Mouse (Mus musculus): ENCODE measurements around the gene Fbln2. TPM values are rescaled to one million over a fixed set of nuclear protein-coding genes. Genes with fewer than 3 reads are reported as not detected.

Gene Fbln2
- polyA plus RNA-seq, 1 experiment from 2014 or later: 22.1 TPM

- no peak for ATAC-seq (ENCODE audit: low FRiP score, low TSS enrichment)
- 75% methylated on average over 10 of the region's 10 CpGs for WGBS
- H3K9ac ChIP-seq (ENCODE audit: low read depth, low read length): no peak overlapping the region
- H3K4me3 ChIP-seq (ENCODE audit: low read length): no peak overlapping the region
- no peaks in the 10 kb centered on the region for H3K4me1 ChIP-seq (ENCODE audit: control insufficient read depth, insufficient read depth, low read length)
- no peaks in the 10 kb centered on the region for H3K36me3 ChIP-seq (ENCODE audit: control insufficient read depth, insufficient read depth, low read length)
- no peak overlapping the region for H3K4me2 ChIP-seq (replicated peaks; ENCODE audit: low read depth, low read length)
- H3K9me3 ChIP-seq (ENCODE audit: control insufficient read depth, low read length): no peaks in the 10 kb centered on the region
- no peak overlapping the region for H3K27ac ChIP-seq (ENCODE audit: low read depth, low read length)
- peaks cover 26% of the 10 kb centered on the region for H3K27me3 ChIP-seq (ENCODE audit: control insufficient read depth, insufficient read depth, low read length)
These were observed 78.7 kb downstream of the Fbln2 start for GRCm38 (mm10) chr6:91290937-91291336.

GRCm38 (mm10) chr6:91295431-91295830 lies 83.2 kb downstream of the Fbln2 start:
- no peaks in the 10 kb centered on the region for H3K9me3 ChIP-seq (ENCODE audit: control insufficient read depth, low read length)
- WGBS: 66% methylated on average over 4 of the region's 4 CpGs
- no peak overlapping the region for H3K4me3 ChIP-seq (ENCODE audit: low read length)
- H3K36me3 ChIP-seq (ENCODE audit: control insufficient read depth, insufficient read depth, low read length): no peaks in the 10 kb centered on the region
- H3K9ac ChIP-seq (ENCODE audit: low read depth, low read length): no peak overlapping the region
- H3K27ac ChIP-seq (ENCODE audit: low read depth, low read length): no peak overlapping the region
- ATAC-seq (ENCODE audit: low FRiP score, low TSS enrichment): no peak
- no peaks in the 10 kb centered on the region for H3K27me3 ChIP-seq (ENCODE audit: control insufficient read depth, insufficient read depth, low read length)
- H3K4me1 ChIP-seq (ENCODE audit: control insufficient read depth, insufficient read depth, low read length): no peaks in the 10 kb centered on the region
- H3K4me2 ChIP-seq (replicated peaks; ENCODE audit: low read depth, low read length): no peak overlapping the region

- no peak for ATAC-seq (ENCODE audit: low FRiP score, low TSS enrichment)
- Histone ChIP-seq H3K27me3 (ENCODE audit: control insufficient read depth, insufficient read depth, low read length) (no peaks in the 10 kb centered on the region), H3K9me3 (ENCODE audit: control insufficient read depth, low read length) (no peaks in the 10 kb centered on the region), H3K36me3 (ENCODE audit: control insufficient read depth, insufficient read depth, low read length) (no peaks in the 10 kb centered on the region), H3K4me2 (replicated peaks; ENCODE audit: low read depth, low read length) (no peak overlapping the region), H3K4me3 (ENCODE audit: low read length) (no peak overlapping the region), H3K27ac (ENCODE audit: low read depth, low read length) (no peak overlapping the region), H3K4me1 (ENCODE audit: control insufficient read depth, insufficient read depth, low read length) (no peaks in the 10 kb centered on the region), H3K9ac (ENCODE audit: low read depth, low read length) (no peak overlapping the region)
- 6% methylated on average over 6 of the region's 6 CpGs for WGBS
These were observed 86.6 kb downstream of the Fbln2 start for GRCm38 (mm10) chr6:91298828-91299227.

- Histone ChIP-seq H3K9me3 (ENCODE audit: control insufficient read depth, low read length) (no peaks in the 10 kb centered on the region), H3K9ac (ENCODE audit: low read depth, low read length) (no peak overlapping the region), H3K36me3 (ENCODE audit: control insufficient read depth, insufficient read depth, low read length) (no peaks in the 10 kb centered on the region), H3K4me2 (replicated peaks; ENCODE audit: low read depth, low read length) (no peak overlapping the region), H3K4me1 (ENCODE audit: control insufficient read depth, insufficient read depth, low read length) (no peaks in the 10 kb centered on the region), H3K27me3 (ENCODE audit: control insufficient read depth, insufficient read depth, low read length) (no peaks in the 10 kb centered on the region), H3K4me3 (ENCODE audit: low read length) (no peak overlapping the region), H3K27ac (ENCODE audit: low read depth, low read length) (no peak overlapping the region)
- no peak for ATAC-seq (ENCODE audit: low FRiP score, low TSS enrichment)
- WGBS: 69% methylated on average over 3 of the region's 3 CpGs
These were observed 87.8 kb downstream of the Fbln2 start for GRCm38 (mm10) chr6:91300079-91300478.

GRCm38 (mm10) chr6:91301839-91302238 lies 89.6 kb downstream of the Fbln2 start:
- ATAC-seq (ENCODE audit: low FRiP score, low TSS enrichment): no peak
- no peaks in the 10 kb centered on the region for H3K36me3 ChIP-seq (ENCODE audit: control insufficient read depth, insufficient read depth, low read length)
- H3K4me2 ChIP-seq (replicated peaks; ENCODE audit: low read depth, low read length): no peak overlapping the region
- no peaks in the 10 kb centered on the region for H3K9me3 ChIP-seq (ENCODE audit: control insufficient read depth, low read length)
- H3K27ac ChIP-seq (ENCODE audit: low read depth, low read length): no peak overlapping the region
- H3K4me1 ChIP-seq (ENCODE audit: control insufficient read depth, insufficient read depth, low read length): no peaks in the 10 kb centered on the region
- WGBS: 40% methylated on average over 1 of the region's 1 CpGs
- H3K4me3 ChIP-seq (ENCODE audit: low read length): no peak overlapping the region
- H3K9ac ChIP-seq (ENCODE audit: low read depth, low read length): no peak overlapping the region
- H3K27me3 ChIP-seq (ENCODE audit: control insufficient read depth, insufficient read depth, low read length): no peaks in the 10 kb centered on the region

- Histone ChIP-seq H3K27ac (ENCODE audit: low read depth, low read length) (no peak overlapping the region), H3K4me2 (replicated peaks; ENCODE audit: low read depth, low read length) (no peak overlapping the region), H3K4me1 (ENCODE audit: control insufficient read depth, insufficient read depth, low read length) (no peaks in the 10 kb centered on the region), H3K36me3 (ENCODE audit: control insufficient read depth, insufficient read depth, low read length) (no peaks in the 10 kb centered on the region), H3K4me3 (ENCODE audit: low read length) (no peak overlapping the region), H3K9me3 (ENCODE audit: control insufficient read depth, low read length) (no peaks in the 10 kb centered on the region), H3K27me3 (ENCODE audit: control insufficient read depth, insufficient read depth, low read length) (no peaks in the 10 kb centered on the region), H3K9ac (ENCODE audit: low read depth, low read length) (no peak overlapping the region)
- no peak for ATAC-seq (ENCODE audit: low FRiP score, low TSS enrichment)
- WGBS: 83% methylated on average over 3 of the region's 3 CpGs
These were observed 90.1 kb downstream of the Fbln2 start for GRCm38 (mm10) chr6:91302337-91302736.

- 81% methylated on average over 4 of the region's 4 CpGs for WGBS
- Histone ChIP-seq H3K4me3 (ENCODE audit: low read length) (no peak overlapping the region), H3K27ac (ENCODE audit: low read depth, low read length) (no peak overlapping the region), H3K9ac (ENCODE audit: low read depth, low read length) (no peak overlapping the region), H3K4me2 (replicated peaks; ENCODE audit: low read depth, low read length) (no peak overlapping the region), H3K4me1 (ENCODE audit: control insufficient read depth, insufficient read depth, low read length) (no peaks in the 10 kb centered on the region), H3K9me3 (ENCODE audit: control insufficient read depth, low read length) (no peaks in the 10 kb centered on the region), H3K36me3 (ENCODE audit: control insufficient read depth, insufficient read depth, low read length) (no peaks in the 10 kb centered on the region), H3K27me3 (ENCODE audit: control insufficient read depth, insufficient read depth, low read length) (no peaks in the 10 kb centered on the region)
- no peak for ATAC-seq (ENCODE audit: low FRiP score, low TSS enrichment)
These were observed 91.9 kb downstream of the Fbln2 start for GRCm38 (mm10) chr6:91304172-91304571.

- Histone ChIP-seq H3K4me2 (replicated peaks; ENCODE audit: low read depth, low read length) (no peak overlapping the region), H3K36me3 (ENCODE audit: control insufficient read depth, insufficient read depth, low read length) (no peaks in the 10 kb centered on the region), H3K9me3 (ENCODE audit: control insufficient read depth, low read length) (no peaks in the 10 kb centered on the region), H3K4me1 (ENCODE audit: control insufficient read depth, insufficient read depth, low read length) (no peaks in the 10 kb centered on the region), H3K9ac (ENCODE audit: low read depth, low read length) (no peak overlapping the region), H3K4me3 (ENCODE audit: low read length) (no peak overlapping the region), H3K27me3 (ENCODE audit: control insufficient read depth, insufficient read depth, low read length) (no peaks in the 10 kb centered on the region), H3K27ac (ENCODE audit: low read depth, low read length) (no peak overlapping the region)
- ATAC-seq (ENCODE audit: low FRiP score, low TSS enrichment): no peak
- WGBS: 70% methylated on average over 1 of the region's 1 CpGs
These were observed 95.7 kb downstream of the Fbln2 start for GRCm38 (mm10) chr6:91307972-91308371.

- no peaks in the 10 kb centered on the region for H3K27me3 ChIP-seq (ENCODE audit: control insufficient read depth, insufficient read depth, low read length)
These were observed 98.9 kb downstream of the Fbln2 start for GRCm38 (mm10) chr6:91311204-91311603.

GRCm38 (mm10) chr6:91312491-91312890 lies 100.2 kb downstream of the Fbln2 start:
- H3K4me3 ChIP-seq (ENCODE audit: low read length): no peak overlapping the region
- H3K4me2 ChIP-seq (replicated peaks; ENCODE audit: low read depth, low read length): no peak overlapping the region
- no peaks in the 10 kb centered on the region for H3K4me1 ChIP-seq (ENCODE audit: control insufficient read depth, insufficient read depth, low read length)
- H3K9ac ChIP-seq (ENCODE audit: low read depth, low read length): no peak overlapping the region
- no peak overlapping the region for H3K27ac ChIP-seq (ENCODE audit: low read depth, low read length)
- no peaks in the 10 kb centered on the region for H3K36me3 ChIP-seq (ENCODE audit: control insufficient read depth, insufficient read depth, low read length)
- H3K27me3 ChIP-seq (ENCODE audit: control insufficient read depth, insufficient read depth, low read length): no peaks in the 10 kb centered on the region
- 33% methylated on average over 9 of the region's 9 CpGs for WGBS
- no peaks in the 10 kb centered on the region; the same call in 1 of the 2 replicates for H3K9me3 ChIP-seq (ENCODE audit: control insufficient read depth, low read length)
- ATAC-seq (ENCODE audit: low FRiP score, low TSS enrichment): peak; percentile 49

More at GRCm38 (mm10) chr6:91311204-91311603, 98.9 kb downstream of the Fbln2 start:
- ATAC-seq (ENCODE audit: low FRiP score, low TSS enrichment): no peak
- Histone ChIP-seq H3K4me2 (replicated peaks; ENCODE audit: low read depth, low read length) (no peak overlapping the region), H3K9me3 (ENCODE audit: control insufficient read depth, low read length) (no peaks in the 10 kb centered on the region), H3K4me3 (ENCODE audit: low read length) (no peak overlapping the region), H3K27ac (ENCODE audit: low read depth, low read length) (no peak overlapping the region), H3K9ac (ENCODE audit: low read depth, low read length) (no peak overlapping the region), H3K4me1 (ENCODE audit: control insufficient read depth, insufficient read depth, low read length) (no peaks in the 10 kb centered on the region), H3K36me3 (ENCODE audit: control insufficient read depth, insufficient read depth, low read length) (no peaks in the 10 kb centered on the region)
- 80% methylated on average over 5 of the region's 5 CpGs for WGBS

Data from kidney, embryonic 14.5 days (tissue).